Mouse (Mus musculus): ENCODE results near the gene Itgb2l. TPM values are rescaled to one million over a fixed set of nuclear protein-coding genes. Genes with fewer than 3 reads are reported as not detected.

Itgb2l gene
- 0.44 and 0.86 TPM in 2 replicates for polyA plus RNA-seq (2012; ENCODE audit: low replicate concordance)

GRCm38 (mm10) chr16:96443468-96443867 is at the start of gene Itgb2l:
TSS of gene Itgb2l (minus strand) at chr16:96443619.

GRCm38 (mm10) chr16:96467445-96467844 is 24.0 kb upstream of the Itgb2l start, which contains the start of gene Pcp4:
TSS of gene Pcp4 (plus strand) at chr16:96467606.

Other genes with a start within 250 kb of the Itgb2l start
- 0.49 and 1.1 TPM in 2 replicates for gene Sh3bgr, start 243.2 kb downstream of the Itgb2l start, polyA plus RNA-seq (2012; ENCODE audit: low replicate concordance)
- 0.03 and 0.10 TPM in 2 replicates for gene B3galt5, start 207.8 kb downstream of the Itgb2l start, polyA plus RNA-seq (2012; ENCODE audit: low replicate concordance)
- 0.49 and 2.3 TPM in 2 replicates for gene Pcp4, start 24.0 kb upstream of the Itgb2l start, polyA plus RNA-seq (2012; ENCODE audit: low replicate concordance)

All from hematopoietic multipotent progenitor cell, adult 10-12 weeks (in vitro differentiated cells).